Mouse (Mus musculus) C2C12 (cell line): ENCODE measurements around the gene Ppp1r21. TPM values are rescaled to one million over a fixed set of nuclear protein-coding genes. Genes with fewer than 3 reads are reported as not detected.

ENCODE experiments used
- H3K27me3 ChIP-seq: one replicate; pipeline ENCODE4 v1.6.1; 2011; ENCODE audit not compliant: control insufficient read depth, insufficient read depth, insufficient read length
- H3K36me3 ChIP-seq: one replicate; pipeline ENCODE4 v1.6.1; 2011; ENCODE audit not compliant: control insufficient read depth, insufficient read depth
- H3K4me3 ChIP-seq: one replicate; pipeline ENCODE4 v1.5.1; 2011; ENCODE audit warnings: mild to moderate bottlenecking, control low read depth; ENCODE audit not compliant: poor library complexity, insufficient read depth, severe bottlenecking
- H3K79me2 ChIP-seq: one replicate; pipeline ENCODE4 v1.6.1; 2011; ENCODE audit not compliant: control insufficient read depth, insufficient read depth
- H3K79me3 ChIP-seq: one replicate; pipeline ENCODE4 v1.6.1; 2011; ENCODE audit warnings: low read depth, control low read depth
- H3ac ChIP-seq: one replicate; pipeline ENCODE3; 2011; ENCODE audit warnings: low read depth; ENCODE audit not compliant: control insufficient read depth, insufficient read length
- CEBPB ChIP-seq: IDR thresholded peaks from one replicate; pipeline ENCODE4 v1.6.1; 2011; ENCODE audit warnings: low read depth, mild to moderate bottlenecking, control low read depth, moderate library complexity
- CTCF ChIP-seq: IDR thresholded peaks from one replicate; pipeline ENCODE4 v1.5.1; 2011; ENCODE audit not compliant: control insufficient read depth, insufficient read depth, insufficient read length
- FOSL1 ChIP-seq: IDR thresholded peaks from one replicate; pipeline ENCODE4 v1.8.0; 2011; ENCODE audit warnings: mild to moderate bottlenecking, low read length; ENCODE audit not compliant: poor library complexity, insufficient read depth, severe bottlenecking
- MAX ChIP-seq: IDR thresholded peaks from one replicate; pipeline ENCODE4 v1.6.1; 2011; ENCODE audit warnings: mild to moderate bottlenecking, control low read depth
- MYOD1 ChIP-seq: IDR thresholded peaks from one replicate; pipeline ENCODE4 v1.6.1; 2011; ENCODE audit warnings: low read depth; ENCODE audit not compliant: control insufficient read depth, insufficient read length
- MYOG ChIP-seq: IDR thresholded peaks from one replicate; pipeline ENCODE4 v1.6.1; 2011; ENCODE audit not compliant: control insufficient read depth, insufficient read length; ENCODE audit errors: extremely low read depth
- USF1 ChIP-seq: IDR thresholded peaks from one replicate; pipeline ENCODE4 v1.6.1; 2011; ENCODE audit warnings: low read depth, mild to moderate bottlenecking, control low read depth, moderate library complexity
- polyA plus RNA-seq: library from polyadenylated mRNA; unstranded; fragments of >200 nt; fragmentation: generic; extraction: Trizol; gene quantifications from one replicate; pipeline ENCODE4 v1.2.1, GENCODE M21; 2012; ENCODE audit warnings: missing spikeins

Ppp1r21 gene
- polyA plus RNA-seq, 1 experiment, result 13.5 TPM

DNA sequence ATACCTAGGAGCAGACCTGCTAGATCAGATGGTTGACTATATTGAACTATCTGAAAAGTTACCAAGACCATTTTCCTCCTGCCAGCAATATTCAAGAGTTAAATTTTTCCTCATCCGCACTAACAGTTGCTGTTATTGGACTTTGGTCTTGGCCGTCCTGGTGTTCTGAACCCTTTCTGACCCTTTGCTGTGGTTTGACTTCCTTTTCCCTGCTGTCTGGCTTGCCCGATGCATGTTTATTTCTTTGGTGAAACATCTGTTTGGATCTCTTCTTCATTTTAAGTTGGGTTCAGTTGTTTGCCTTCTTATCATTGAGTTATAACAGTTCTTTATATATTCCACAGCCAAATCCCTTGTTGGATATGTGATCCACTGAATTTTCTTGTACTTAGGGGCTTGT, 33.7 kb downstream of the Ppp1r21 start:
- Histone ChIP-seq H3K36me3 (peaks cover 20% of the 10 kb centered on the region), H3ac (no peak overlapping the region), H3K79me2 (no peaks in the 10 kb centered on the region)

GRCm38 (mm10) chr17:88569807-88570540, 40.1 kb downstream of the Ppp1r21 start:
- peaks cover 31% of the 10 kb centered on the region for H3K36me3 ChIP-seq

More for the DNA sequence above, 33.7 kb downstream of the Ppp1r21 start:
- Histone ChIP-seq H3K79me3 (no peaks in the 10 kb centered on the region), H3K27me3 (no peaks in the 10 kb centered on the region), H3K4me3 (no peak overlapping the region)
- no peak for TF ChIP-seq CEBPB
- TF ChIP-seq MYOD1, result no peak
- TF ChIP-seq USF1, result no peak
- no peak for TF ChIP-seq MAX
- no peak for TF ChIP-seq MYOG
- TF ChIP-seq FOSL1, result no peak
- TF ChIP-seq CTCF, result no peak

GRCm38 (mm10) chr17:88570784-88571183, 40.9 kb downstream of the Ppp1r21 start:
- Histone ChIP-seq H3K36me3 (peaks cover 25% of the 10 kb centered on the region), H3K27me3 (no peaks in the 10 kb centered on the region), H3K4me3 (no peak overlapping the region), H3K79me2 (no peaks in the 10 kb centered on the region), H3K79me3 (no peaks in the 10 kb centered on the region), H3ac (no peak overlapping the region)
- TF ChIP-seq FOSL1, result no peak
- TF ChIP-seq MYOD1, result no peak
- no peak for TF ChIP-seq CEBPB

More at GRCm38 (mm10) chr17:88569807-88570540, 40.1 kb downstream of the Ppp1r21 start:
- H3ac ChIP-seq, result no peak overlapping the region
- no peaks in the 10 kb centered on the region for H3K27me3 ChIP-seq
- H3K79me3 ChIP-seq, result no peaks in the 10 kb centered on the region
- no peak overlapping the region for H3K4me3 ChIP-seq
- no peaks in the 10 kb centered on the region for H3K79me2 ChIP-seq
- TF ChIP-seq CEBPB, result no peak
- no peak for TF ChIP-seq MAX
- no peak for TF ChIP-seq MYOG
- TF ChIP-seq FOSL1, result no peak
- no peak for TF ChIP-seq USF1
- no peak for TF ChIP-seq MYOD1
- TF ChIP-seq CTCF, result no peak

DNA sequence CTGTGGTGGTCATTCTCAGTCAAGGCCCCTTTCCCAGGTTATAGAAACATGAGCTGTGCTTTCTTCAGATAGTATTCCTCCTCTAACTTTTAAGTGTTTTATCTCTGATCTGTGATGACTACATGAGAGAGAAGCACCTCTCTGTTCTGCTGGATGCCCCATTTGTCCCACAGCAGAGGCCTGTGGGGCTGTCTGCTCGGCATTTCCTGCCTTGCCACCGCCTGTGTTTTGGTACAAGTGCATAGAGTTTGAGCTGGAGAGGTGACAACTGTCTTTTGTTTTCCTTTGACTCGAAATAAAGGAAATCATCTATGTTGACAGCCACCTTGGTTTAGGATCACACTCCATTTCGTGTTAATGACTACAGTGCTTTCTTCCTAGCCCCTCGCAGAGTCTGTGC, 44.9 kb downstream of the Ppp1r21 start:
- no peak overlapping the region for H3K4me3 ChIP-seq

DNA sequence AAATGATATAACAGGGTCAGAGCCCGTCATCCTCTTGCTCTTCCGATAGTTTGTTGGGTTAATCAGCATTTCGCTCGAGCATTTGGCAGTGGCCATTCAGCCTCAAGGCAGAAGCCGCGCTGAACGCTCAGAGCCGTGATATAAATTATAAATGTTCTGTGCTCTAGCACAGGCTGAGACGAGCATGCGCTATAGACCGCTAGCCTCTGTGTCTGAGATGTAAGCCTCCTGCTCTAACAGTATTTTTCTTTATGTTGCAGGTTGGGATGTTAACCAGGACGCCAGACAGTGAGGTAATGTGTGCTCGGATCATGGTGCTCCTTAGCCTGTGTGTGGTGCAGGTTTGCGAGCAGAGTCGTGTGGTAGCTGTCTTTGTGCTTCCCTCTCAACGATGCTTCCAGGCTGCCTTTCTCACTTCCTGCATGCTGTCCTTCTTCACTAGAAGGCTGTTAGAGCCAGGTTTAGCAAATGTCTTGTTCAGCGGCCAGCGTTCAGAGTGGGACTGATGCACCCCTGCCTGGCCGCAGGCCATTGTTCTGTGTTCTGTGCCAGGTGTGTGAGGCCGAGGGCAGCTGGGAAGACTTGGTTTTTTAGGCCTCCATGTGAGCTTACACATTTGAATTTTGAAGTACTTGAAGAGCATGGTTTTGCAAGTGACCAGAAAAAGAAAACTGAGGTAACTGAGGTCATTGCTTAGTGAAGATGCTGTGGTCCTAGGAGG, 48.8 kb downstream of the Ppp1r21 start:
- Histone ChIP-seq H3K79me2 (no peaks in the 10 kb centered on the region), H3K4me3 (no peak overlapping the region), H3K79me3 (no peaks in the 10 kb centered on the region), H3K36me3 (peaks cover 24% of the 10 kb centered on the region), H3K27me3 (no peaks in the 10 kb centered on the region), H3ac (no peak overlapping the region)
- TF ChIP-seq MYOG, result no peak
- no peak for TF ChIP-seq CEBPB
- no peak for TF ChIP-seq MYOD1
- TF ChIP-seq CTCF, result no peak
- no peak for TF ChIP-seq FOSL1
- no peak for TF ChIP-seq MAX
- TF ChIP-seq USF1, result no peak

More for the DNA sequence above, 44.9 kb downstream of the Ppp1r21 start:
- Histone ChIP-seq H3K27me3 (no peaks in the 10 kb centered on the region), H3K36me3 (peaks cover 14% of the 10 kb centered on the region), H3K79me2 (no peaks in the 10 kb centered on the region), H3K79me3 (no peaks in the 10 kb centered on the region), H3ac (no peak overlapping the region)
- no peak for TF ChIP-seq CEBPB
- TF ChIP-seq MAX, result no peak
- no peak for TF ChIP-seq FOSL1
- no peak for TF ChIP-seq CTCF

DNA sequence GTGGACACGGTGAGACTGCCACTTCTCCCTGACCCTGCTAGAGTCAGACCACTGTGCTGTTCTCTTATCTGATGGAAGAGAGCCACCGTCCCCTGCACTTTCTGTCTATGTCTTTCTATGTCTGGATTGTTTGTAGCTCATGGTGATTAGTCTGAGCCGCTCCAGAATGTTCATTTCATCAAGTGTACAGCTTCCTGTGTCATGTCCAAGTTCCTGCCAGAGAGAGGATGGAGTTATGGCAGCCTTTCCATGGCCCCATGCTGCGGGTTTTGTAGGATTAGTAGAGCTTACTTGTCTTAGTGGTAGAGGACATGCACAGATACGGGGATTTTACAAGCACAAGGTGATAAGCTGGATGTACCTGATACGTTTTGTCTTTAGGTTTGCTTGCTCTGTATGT, 50.6 kb downstream of the Ppp1r21 start:
- H3K36me3 ChIP-seq, result peaks cover 35% of the 10 kb centered on the region
- no peaks in the 10 kb centered on the region for H3K79me3 ChIP-seq
- H3ac ChIP-seq, result no peak overlapping the region
- no peaks in the 10 kb centered on the region for H3K27me3 ChIP-seq
- H3K79me2 ChIP-seq, result no peaks in the 10 kb centered on the region
- H3K4me3 ChIP-seq, result no peak overlapping the region
- TF ChIP-seq MAX (no peak), CEBPB (no peak), MYOD1 (no peak), FOSL1 (no peak), CTCF (no peak), USF1 (no peak), MYOG (no peak)
